ENCODE assay signal across 16 mouse cellular contexts in the genomic region with DNA sequence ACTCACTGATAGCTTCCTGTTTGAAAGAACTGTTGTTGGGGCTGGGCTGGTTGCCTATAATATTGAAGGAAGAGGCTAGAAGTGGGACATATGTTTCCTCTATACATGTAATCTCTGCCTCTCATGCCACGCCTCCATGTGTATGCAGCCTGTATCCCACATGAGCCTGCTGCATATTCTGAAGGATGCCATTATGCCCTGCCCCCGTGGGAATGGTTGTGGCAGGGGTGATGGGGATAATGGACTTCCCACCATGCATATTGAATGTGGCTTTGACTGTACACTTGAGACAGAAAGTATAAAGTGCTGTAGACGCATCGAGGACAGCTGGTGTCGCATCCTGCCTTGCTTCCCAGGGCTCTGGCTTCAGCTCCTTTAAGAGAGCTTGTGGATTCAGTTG.
DNase-seq lines count a peak whose midpoint lies in the region; ATAC-seq lines count a peak whose summit lies in the region.
"Had no signal": no experiment of that assay in that cellular context is flagged by ENCODE, and none has a peak within 500 bp of the region (broad histone marks: within the 10 kb centered on the region; RNA-seq: fewer than 3 reads in every experiment).

No protein-coding gene starts in this region.

- 81% methylated on average over 5 of the region's 5 CpGs for WGBS in hindbrain, embryonic 10.5 days
- WGBS in hindbrain, embryonic 14.5 days: 44% methylated on average over 5 of the region's 5 CpGs
- WGBS in forebrain, embryonic 16.5 days: 56% methylated on average over 5 of the region's 5 CpGs
- 51% methylated on average over 5 of the region's 5 CpGs for WGBS in midbrain, embryonic 16.5 days

- no peaks in the 10 kb centered on the region for H3K36me3 ChIP-seq in hindbrain, embryonic 10.5 days
- H3K36me3 ChIP-seq in hindbrain, embryonic 14.5 days (replicated peaks; ENCODE audit: control insufficient read depth, insufficient read depth): no peaks in the 10 kb centered on the region
- no peaks in the 10 kb centered on the region for H3K36me3 ChIP-seq in forebrain, embryonic 16.5 days (ENCODE audit: control insufficient read depth, insufficient read depth)
- no peaks in the 10 kb centered on the region for H3K36me3 ChIP-seq in midbrain, embryonic 16.5 days (ENCODE audit: control insufficient read depth, insufficient read depth, low read length)
- H3K36me3 ChIP-seq: heart, embryonic 10.5 days; liver, embryonic 13.5 days; stomach, embryonic 15.5 days had no signal

- peak; percentile 16 to 24 for DNase-seq in cerebellum, adult 18-20 months
- no peak for DNase-seq in cerebellum, adult 9-11 months
- no peak for DNase-seq in hindbrain, embryonic 10.5 days (ENCODE audit: low spot score)
- DNase-seq in hindbrain, embryonic 14.5 days (ENCODE audit: low spot score): no peak
- no peak for DNase-seq in adrenal gland, postnatal 10 days
- DNase-seq in spleen, adult 12 weeks (ENCODE audit: low spot score): no peak
- DNase-seq: cerebellum, adult 2 months; gastrocnemius, postnatal 25 days; heart, postnatal 10 days; layer of hippocampus, postnatal 36 days; liver, embryonic 13.5 days had no signal

- peaks cover 29% of the 10 kb centered on the region for H3K4me1 ChIP-seq in hindbrain, embryonic 10.5 days (replicated peaks)
- H3K4me1 ChIP-seq in hindbrain, embryonic 14.5 days (replicated peaks; ENCODE audit: control insufficient read depth, insufficient read depth, low read length): peaks cover 34% of the 10 kb centered on the region
- H3K4me1 ChIP-seq in forebrain, embryonic 16.5 days (replicated peaks; ENCODE audit: control insufficient read depth, insufficient read depth, low read length): peaks cover 24% of the 10 kb centered on the region
- H3K4me1 ChIP-seq in midbrain, embryonic 16.5 days (ENCODE audit: control insufficient read depth, insufficient read depth, low read length): peaks cover 24% of the 10 kb centered on the region
- H3K4me1 ChIP-seq: liver, embryonic 13.5 days; stomach, embryonic 15.5 days had no signal

- no peaks in the 10 kb centered on the region for H3K9me3 ChIP-seq in hindbrain, embryonic 10.5 days
- no peaks in the 10 kb centered on the region for H3K9me3 ChIP-seq in hindbrain, embryonic 14.5 days (ENCODE audit: control insufficient read depth, low read length)
- H3K9me3 ChIP-seq in forebrain, embryonic 16.5 days (ENCODE audit: control insufficient read depth, low read length): no peaks in the 10 kb centered on the region
- H3K9me3 ChIP-seq in midbrain, embryonic 16.5 days (replicated peaks; ENCODE audit: control insufficient read depth, low read length, poor library complexity, severe bottlenecking): no peaks in the 10 kb centered on the region
- H3K9me3 ChIP-seq: heart, embryonic 10.5 days; liver, embryonic 13.5 days; stomach, embryonic 15.5 days had no signal

- no peak overlapping the region for H3K4me3 ChIP-seq in hindbrain, embryonic 10.5 days
- H3K4me3 ChIP-seq in hindbrain, embryonic 14.5 days (replicated peaks; ENCODE audit: low read length): no peak overlapping the region
- no peak overlapping the region for H3K4me3 ChIP-seq in forebrain, embryonic 16.5 days (replicated peaks; ENCODE audit: low read length)
- H3K4me3 ChIP-seq in midbrain, embryonic 16.5 days (ENCODE audit: low read depth, low read length): no peak overlapping the region
- H3K4me3 ChIP-seq: heart, embryonic 10.5 days; liver, embryonic 13.5 days; stomach, embryonic 15.5 days had no signal

- no peak for ATAC-seq in hindbrain, embryonic 14.5 days (ENCODE audit: low FRiP score)
- ATAC-seq in forebrain, embryonic 16.5 days: no peak
- ATAC-seq in midbrain, embryonic 16.5 days: no peak

- H3K4me2 ChIP-seq in hindbrain, embryonic 14.5 days (replicated peaks): no peak overlapping the region
- no peak overlapping the region for H3K4me2 ChIP-seq in forebrain, embryonic 16.5 days (ENCODE audit: low read length)
- H3K4me2 ChIP-seq in midbrain, embryonic 16.5 days (ENCODE audit: low read length): no peak overlapping the region
- H3K4me2 ChIP-seq: liver, embryonic 13.5 days; stomach, embryonic 15.5 days had no signal

- 0 out of 2 replicates have a peak overlapping the region, but pooled peaks have one; percentile 41 for H3K27ac ChIP-seq in hindbrain, embryonic 10.5 days
- no peak overlapping the region; the same call in 1 of the 2 replicates for H3K27ac ChIP-seq in hindbrain, embryonic 14.5 days
- H3K27ac ChIP-seq in forebrain, embryonic 16.5 days (ENCODE audit: low read length): peak overlapping the region; percentile 54
- H3K27ac ChIP-seq in midbrain, embryonic 16.5 days (ENCODE audit: low read length): peak overlapping the region; percentile 34; the same call in 1 of the 2 replicates
- H3K27ac ChIP-seq: heart, embryonic 10.5 days; liver, embryonic 13.5 days; stomach, embryonic 15.5 days had no signal

- no peaks in the 10 kb centered on the region for H3K27me3 ChIP-seq in hindbrain, embryonic 10.5 days (ENCODE audit: insufficient read depth, poor library complexity, severe bottlenecking)
- H3K27me3 ChIP-seq in hindbrain, embryonic 14.5 days (ENCODE audit: control insufficient read depth, insufficient read depth, low read length): no peaks in the 10 kb centered on the region
- no peaks in the 10 kb centered on the region for H3K27me3 ChIP-seq in forebrain, embryonic 16.5 days (replicated peaks; ENCODE audit: control insufficient read depth, insufficient read depth, low read length)
- H3K27me3 ChIP-seq in midbrain, embryonic 16.5 days (ENCODE audit: control insufficient read depth, insufficient read depth, low read depth, low read length): no peaks in the 10 kb centered on the region
- H3K27me3 ChIP-seq: CH12.LX; liver, embryonic 13.5 days; stomach, embryonic 15.5 days had no signal

- no peak overlapping the region for H3K9ac ChIP-seq in hindbrain, embryonic 14.5 days
- H3K9ac ChIP-seq in forebrain, embryonic 16.5 days (replicated peaks; ENCODE audit: low read depth, low read length): no peak overlapping the region
- no peak overlapping the region for H3K9ac ChIP-seq in midbrain, embryonic 16.5 days (ENCODE audit: low read depth, low read length)
- H3K9ac ChIP-seq: liver, embryonic 13.5 days; stomach, embryonic 15.5 days had no signal

Comparison
In these comparisons a context has a peak if more than half of its experiments do, and no peak if none do; other contexts are left out.
1. DNase-seq: peak in cerebellum, adult 18-20 months (2 of 2); none in cerebellum, adult 9-11 months (single experiment), hindbrain, embryonic 10.5 days (single experiment), hindbrain, embryonic 14.5 days (single experiment), adrenal gland, postnatal 10 days (single experiment) and spleen, adult 12 weeks (single experiment).